Mouse (Mus musculus) kidney, adult 2 months (tissue): ENCODE results near the gene Pus10.

ENCODE experiments used
- CTCF ChIP-seq: fragments of 200-500 bp; conservative IDR thresholded peaks from 2 replicates; pipeline ENCODE4 v1.5.1; 2011; ENCODE audit warnings: low read depth, mild to moderate bottlenecking, control low read depth, low read length, moderate library complexity, mixed read lengths; ENCODE audit not compliant: insufficient read depth, insufficient read length
- POLR2A ChIP-seq: fragments of 200-500 bp; IDR thresholded peaks from one replicate; pipeline ENCODE4 v1.6.1; 2011; ENCODE audit warnings: low read depth, low read length, control low read depth

- TF ChIP-seq POLR2A (no peak), CTCF (no peak)
Observed at GRCm38 (mm10) chr11:23676100-23676499, 10.6 kb downstream of the Pus10 start.
